ENCODE assay signal across 8 mouse cellular contexts in genomic region chr17:55957726-55958583, GRCm38 (mm10). TPM values are rescaled to one million over a fixed set of nuclear protein-coding genes. Genes with fewer than 3 reads are reported as not detected.
A peak's percentile ranks its signal among the peaks of the same experiment; 100 is the strongest.
DNase-seq lines count a peak whose midpoint lies in the region; ATAC-seq and TF ChIP-seq lines count a peak whose summit lies in the region.

No protein-coding gene starts in this region.

- no peak for TF ChIP-seq CTCF in ES-Bruce4 (IDR thresholded peaks at IDR 0.05; ENCODE audit: low read depth, low read length)

- ATAC-seq in heart, embryonic 14.5 days (ENCODE audit: insufficient number of reproducible peaks, insufficient read depth, low FRiP score, low read depth) = no peak
- ATAC-seq in forebrain, embryonic 13.5 days = no peak
- ATAC-seq in liver, embryonic 15.5 days (ENCODE audit: insufficient read depth) = no peak
- ATAC-seq in inflammation-experienced regulatory T-cells, adult 6 months = no peak

- peak overlapping the region; percentile 78; the same call in 1 of the 2 replicates for H3K9ac ChIP-seq in heart, embryonic 14.5 days (ENCODE audit: low read length)
- H3K9ac ChIP-seq in ES-Bruce4 (ENCODE audit: low read depth, poor library complexity, severe bottlenecking) = peak overlapping the region; percentile 51
- peak overlapping the region; percentile 61 for H3K9ac ChIP-seq in forebrain, embryonic 13.5 days
- H3K9ac ChIP-seq in liver, embryonic 15.5 days = peak overlapping the region; percentile 65

- 76% methylated on average over 13 of the region's 13 CpGs for WGBS in heart, embryonic 14.5 days
- WGBS in forebrain, embryonic 13.5 days = 76% methylated on average over 13 of the region's 13 CpGs
- 71% methylated on average over 13 of the region's 13 CpGs for WGBS in liver, embryonic 15.5 days (ENCODE audit: insufficient replicate concordance)

- peak overlapping the region; percentile 61 to 95 for H3K4me3 ChIP-seq in heart, embryonic 14.5 days (ENCODE audit: control insufficient read depth in 1 of 2, insufficient read depth in 1 of 2, low read depth in 1 of 2, low read length in 2 of 2)
- peak overlapping the region; percentile 89 for H3K4me3 ChIP-seq in ES-Bruce4 (ENCODE audit: low read depth, low read length)
- H3K4me3 ChIP-seq in forebrain, embryonic 13.5 days = peak overlapping the region; percentile 52
- peak overlapping the region; percentile 78 for H3K4me3 ChIP-seq in liver, embryonic 15.5 days (replicated peaks)

- H3K27me3 ChIP-seq in heart, embryonic 14.5 days (ENCODE audit: control insufficient read depth, insufficient read depth, low read length) = peaks cover 17% of the 10 kb centered on the region
- H3K27me3 ChIP-seq in ES-Bruce4 (ENCODE audit: control insufficient read depth, insufficient read depth, low read length, poor library complexity, severe bottlenecking) = no peaks in the 10 kb centered on the region
- peaks cover 14% of the 10 kb centered on the region for H3K27me3 ChIP-seq in forebrain, embryonic 13.5 days
- H3K27me3 ChIP-seq in liver, embryonic 15.5 days = peaks cover 8% of the 10 kb centered on the region; the same call in 1 of the 2 replicates

- DNase-seq in heart, adult 9 months (ENCODE audit: low spot score in 2 of 2) = no peak
- no peak for DNase-seq in embryo, embryonic 10.5 days (ENCODE audit: low spot score)
- no peak for DNase-seq in layer of hippocampus, postnatal 14 days (ENCODE audit: low spot score in 2 of 2)

- H3K36me3 ChIP-seq in heart, embryonic 14.5 days (ENCODE audit: control insufficient read depth, insufficient read depth, low read length) = peaks cover 21% of the 10 kb centered on the region
- H3K36me3 ChIP-seq in ES-Bruce4 (ENCODE audit: control insufficient read depth, insufficient read depth, low read length, poor library complexity, severe bottlenecking) = no peaks in the 10 kb centered on the region
- peaks cover 13% of the 10 kb centered on the region for H3K36me3 ChIP-seq in forebrain, embryonic 13.5 days (ENCODE audit: poor library complexity, severe bottlenecking)
- peaks cover 19% of the 10 kb centered on the region for H3K36me3 ChIP-seq in liver, embryonic 15.5 days (replicated peaks)

- peak overlapping the region; percentile 75 for H3K4me2 ChIP-seq in heart, embryonic 14.5 days (ENCODE audit: low read length)
- H3K4me2 ChIP-seq in forebrain, embryonic 13.5 days = peak overlapping the region; percentile 64
- H3K4me2 ChIP-seq in liver, embryonic 15.5 days = peak overlapping the region; percentile 75

- no peak for TF ChIP-seq EP300 in ES-Bruce4 (IDR thresholded peaks at IDR 0.05; ENCODE audit: insufficient read depth, low read depth, low read length)

- peaks cover 15 to 18% of the 10 kb centered on the region in 2 experiments for H3K4me1 ChIP-seq in heart, embryonic 14.5 days (ENCODE audit: control insufficient read depth in 2 of 2, insufficient read depth in 2 of 2, low read length in 2 of 2)
- H3K4me1 ChIP-seq in ES-Bruce4 (ENCODE audit: control insufficient read depth, insufficient read depth, low read length) = peaks cover 5% of the 10 kb centered on the region
- H3K4me1 ChIP-seq in forebrain, embryonic 13.5 days = peaks cover 35% of the 10 kb centered on the region
- peaks cover 51% of the 10 kb centered on the region for H3K4me1 ChIP-seq in liver, embryonic 15.5 days (replicated peaks)

- no peak for TF ChIP-seq POLR2A in ES-Bruce4 (IDR thresholded peaks at IDR 0.05; ENCODE audit: insufficient read depth, low read length)

- H3K9me3 ChIP-seq in heart, embryonic 14.5 days (ENCODE audit: control insufficient read depth, low read length) = no peaks in the 10 kb centered on the region
- no peaks in the 10 kb centered on the region for H3K9me3 ChIP-seq in ES-Bruce4 (replicated peaks; ENCODE audit: control insufficient read depth, insufficient read depth, low read length, poor library complexity, severe bottlenecking)
- no peaks in the 10 kb centered on the region for H3K9me3 ChIP-seq in forebrain, embryonic 13.5 days (replicated peaks)
- no peaks in the 10 kb centered on the region for H3K9me3 ChIP-seq in liver, embryonic 15.5 days (replicated peaks)

- H3K27ac ChIP-seq in heart, embryonic 14.5 days (replicated peaks in 1 of 2; ENCODE audit: control insufficient read depth in 1 of 2, insufficient read depth in 1 of 2, low read depth in 2 of 2, low read length in 2 of 2) = peak overlapping the region in 1 of 2 experiments; percentile 98; a peak in 1 of 4 replicates
- H3K27ac ChIP-seq in ES-Bruce4 (ENCODE audit: insufficient read depth, low read length) = peak overlapping the region; percentile 23; the same call in 1 of the 2 replicates
- peak overlapping the region; percentile 95 for H3K27ac ChIP-seq in forebrain, embryonic 13.5 days
- peak overlapping the region; percentile 95 for H3K27ac ChIP-seq in liver, embryonic 15.5 days (replicated peaks)

RNA-seq across cellular contexts. Expression of gene Yju2, which starts 0.9 kb away (rescaled TPM):
- 8.9 and 13.5 TPM in 2 replicates for polyA plus RNA-seq in heart, embryonic 14.5 days (2014; fragmentation: Nextera tagmentation; extraction: Ambion mirVana)
- polyA plus RNA-seq in ES-Bruce4 (2011; ENCODE audit: insufficient read depth, insufficient read length, low read depth, missing spikeins) = 10.7 and 11.0 TPM in 2 replicates
- 29.2 and 32.1 TPM in 2 replicates for polyA plus RNA-seq in forebrain, embryonic 13.5 days (2015; fragmentation: Nextera tagmentation; extraction: Ambion mirVana)
- polyA plus RNA-seq in liver, embryonic 15.5 days (2015; fragmentation: Nextera tagmentation; extraction: Ambion mirVana) = 7.2 and 9.7 TPM in 2 replicates
- polyA plus RNA-seq in inflammation-experienced regulatory T-cells, adult 6 months (2017; shearing (Covaris generic)) = 10 to 100 TPM; 25.6 to 36.5 (median 33.0) TPM
- 10 to 100 TPM; 15.0 to 16.2 TPM for total RNA-seq in layer of hippocampus, postnatal 14 days (2021)

RNA-seq across cellular contexts. Expression of gene Ebi3, which starts 5.5 kb away (rescaled TPM):
- 1.0 and 1.3 TPM in 2 replicates for polyA plus RNA-seq in heart, embryonic 14.5 days (2014; fragmentation: Nextera tagmentation; extraction: Ambion mirVana)
- not detected in 2 replicates for polyA plus RNA-seq in ES-Bruce4 (2011; ENCODE audit: insufficient read depth, insufficient read length, low read depth, missing spikeins)
- 2.4 and 2.6 TPM in 2 replicates for polyA plus RNA-seq in forebrain, embryonic 13.5 days (2015; fragmentation: Nextera tagmentation; extraction: Ambion mirVana)
- 9.2 and 10.0 TPM in 2 replicates for polyA plus RNA-seq in liver, embryonic 15.5 days (2015; fragmentation: Nextera tagmentation; extraction: Ambion mirVana)
- 10 to 100 TPM; 50.3 to 70.8 (median 50.4) TPM for polyA plus RNA-seq in inflammation-experienced regulatory T-cells, adult 6 months (2017; shearing (Covaris generic))
- total RNA-seq in layer of hippocampus, postnatal 14 days (2021) = 1 to 10 TPM; 1.9 TPM

RNA-seq across cellular contexts. Expression of gene Zfp119b, which starts 8.7 kb away (rescaled TPM):
- polyA plus RNA-seq in heart, embryonic 14.5 days (2014; fragmentation: Nextera tagmentation; extraction: Ambion mirVana) = 4.5 and 5.1 TPM in 2 replicates
- polyA plus RNA-seq in ES-Bruce4 (2011; ENCODE audit: insufficient read depth, insufficient read length, low read depth, missing spikeins) = 7.5 and 7.8 TPM in 2 replicates
- polyA plus RNA-seq in forebrain, embryonic 13.5 days (2015; fragmentation: Nextera tagmentation; extraction: Ambion mirVana) = 6.6 and 7.3 TPM in 2 replicates
- polyA plus RNA-seq in liver, embryonic 15.5 days (2015; fragmentation: Nextera tagmentation; extraction: Ambion mirVana) = 2.3 and 2.8 TPM in 2 replicates
- polyA plus RNA-seq in inflammation-experienced regulatory T-cells, adult 6 months (2017; shearing (Covaris generic)) = 10 to 100 TPM in 2 of 3 experiments, 1 to 10 TPM in 1; 8.1 to 20.3 (median 17.7) TPM
- 1 to 10 TPM; 4.1 to 4.9 TPM for total RNA-seq in layer of hippocampus, postnatal 14 days (2021)

RNA-seq across cellular contexts. Expression of gene Shd, which starts 12.3 kb away (rescaled TPM):
- 7.1 and 7.3 TPM in 2 replicates for polyA plus RNA-seq in heart, embryonic 14.5 days (2014; fragmentation: Nextera tagmentation; extraction: Ambion mirVana)
- 2.5 and 4.3 TPM in 2 replicates for polyA plus RNA-seq in ES-Bruce4 (2011; ENCODE audit: insufficient read depth, insufficient read length, low read depth, missing spikeins)
- 102 TPM in 2 replicates for polyA plus RNA-seq in forebrain, embryonic 13.5 days (2015; fragmentation: Nextera tagmentation; extraction: Ambion mirVana)
- polyA plus RNA-seq in liver, embryonic 15.5 days (2015; fragmentation: Nextera tagmentation; extraction: Ambion mirVana) = 0.18 and 0.32 TPM in 2 replicates
- under 1 TPM in 1 of 3 experiments, not detected in 2; 0.40 TPM for polyA plus RNA-seq in inflammation-experienced regulatory T-cells, adult 6 months (2017; shearing (Covaris generic))
- total RNA-seq in layer of hippocampus, postnatal 14 days (2021) = 10 to 100 TPM; 38.9 to 44.9 TPM

RNA-seq across cellular contexts. Expression of gene Fsd1, which starts 28.4 kb away (rescaled TPM):
- polyA plus RNA-seq in heart, embryonic 14.5 days (2014; fragmentation: Nextera tagmentation; extraction: Ambion mirVana) = 1.6 and 1.8 TPM in 2 replicates
- polyA plus RNA-seq in ES-Bruce4 (2011; ENCODE audit: insufficient read depth, insufficient read length, low read depth, missing spikeins) = 22.0 and 46.7 TPM in 2 replicates
- 96.0 and 113 TPM in 2 replicates for polyA plus RNA-seq in forebrain, embryonic 13.5 days (2015; fragmentation: Nextera tagmentation; extraction: Ambion mirVana)
- 0.13 and 0.50 TPM in 2 replicates for polyA plus RNA-seq in liver, embryonic 15.5 days (2015; fragmentation: Nextera tagmentation; extraction: Ambion mirVana)
- polyA plus RNA-seq in inflammation-experienced regulatory T-cells, adult 6 months (2017; shearing (Covaris generic)) = under 1 TPM in 1 of 3 experiments, not detected in 2; 0.98 TPM
- total RNA-seq in layer of hippocampus, postnatal 14 days (2021) = 10 to 100 TPM; 73.1 to 76.4 TPM
